Mouse (Mus musculus) small intestine, adult 2 months (tissue): ENCODE data around the gene Trim11.

Source experiments
- CTCF ChIP-seq: fragments of 200-500 bp; IDR thresholded peaks from 2 replicates; pipeline ENCODE4 v1.5.1; 2012; ENCODE audit warnings: low read depth, mild to moderate bottlenecking, control low read depth, inconsistent platforms, low read length, moderate library complexity, mixed read lengths; ENCODE audit not compliant: insufficient replicate concordance, insufficient read length; ENCODE audit errors: extremely low read depth
- POLR2A ChIP-seq: fragments of 200-500 bp; IDR thresholded peaks from 2 replicates; pipeline ENCODE4 v1.6.1; 2012; ENCODE audit warnings: low read depth, mild to moderate bottlenecking, control low read depth, inconsistent platforms, low read length, moderate library complexity

DNA sequence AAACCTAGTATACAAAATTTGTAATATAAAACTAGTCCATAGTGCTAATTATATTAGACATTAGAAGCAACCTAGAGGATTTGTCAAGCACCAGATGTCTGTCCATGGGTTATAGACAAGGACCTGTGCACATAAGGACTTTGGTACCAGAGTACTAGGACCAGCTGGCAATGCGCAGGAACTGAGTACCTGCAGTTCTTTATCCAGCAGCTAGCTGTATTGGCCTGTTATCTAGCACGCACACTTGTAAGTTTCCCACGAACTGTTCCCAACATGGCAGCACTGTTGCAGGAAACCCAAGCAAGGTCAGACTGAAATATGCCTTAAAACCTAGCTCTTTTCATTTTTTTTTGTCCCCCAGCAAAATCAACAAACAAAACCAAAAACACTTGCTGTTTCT, 47.6 kb upstream of the Trim11 start:
- TF ChIP-seq POLR2A (no peak), CTCF (no peak)
